Mouse (Mus musculus) stomach, embryonic 14.5 days (tissue): ENCODE data around the gene Gpm6b. TPM values are rescaled to one million over a fixed set of nuclear protein-coding genes. Genes with fewer than 3 reads are reported as not detected.

Experiments used
- ATAC-seq: fragments of 200-750 bp; cut with Nextera tagmentation; 2 replicates; pipeline ENCODE4 v1.8.0; 2017; ENCODE audit warnings: low read depth, moderate TSS enrichment; ENCODE audit not compliant: insufficient number of reproducible peaks, insufficient read depth, low FRiP score
- H3K27ac ChIP-seq: fragments of 300-500 bp; sonication (generic); 2 replicates; pipeline ENCODE4 v1.5.1; 2014; ENCODE audit warnings: mild to moderate bottlenecking, low read length, moderate library complexity, mixed read lengths
- H3K27me3 ChIP-seq: fragments of 300-500 bp; sonication (generic); 2 replicates; pipeline ENCODE4 v1.6.1; 2014; ENCODE audit warnings: low read length, control low read depth, mixed read lengths; ENCODE audit not compliant: control insufficient read depth, insufficient read depth
- H3K36me3 ChIP-seq: fragments of 300-500 bp; sonication (generic); 2 replicates; pipeline ENCODE4 v1.6.1; 2014; ENCODE audit warnings: mild to moderate bottlenecking, control low read depth, low read length, moderate library complexity, mixed read lengths; ENCODE audit not compliant: control insufficient read depth, insufficient read depth
- H3K4me1 ChIP-seq: fragments of 300-500 bp; sonication (generic); 2 replicates; pipeline ENCODE4 v1.6.1; 2014; ENCODE audit warnings: low read length, control low read depth, mixed read lengths; ENCODE audit not compliant: control insufficient read depth, insufficient read depth
- H3K4me2 ChIP-seq: fragments of 300-500 bp; sonication (generic); replicated peaks from 2 replicates; pipeline ENCODE4 v1.6.1; 2014; ENCODE audit warnings: low read depth, low read length, control low read depth
- H3K4me3 ChIP-seq: fragments of 300-500 bp; sonication (generic); 2 replicates; pipeline ENCODE4 v1.5.1; 2014; ENCODE audit warnings: low read depth, low read length, control low read depth
- H3K9ac ChIP-seq: fragments of 300-500 bp; sonication (generic); replicated peaks from 2 replicates; pipeline ENCODE4 v1.6.1; 2014; ENCODE audit warnings: low read depth, mild to moderate bottlenecking, control low read depth, low read length, moderate library complexity, mixed read lengths
- H3K9me3 ChIP-seq: fragments of 300-500 bp; sonication (generic); 2 replicates; pipeline ENCODE4 v1.6.1; 2016; ENCODE audit warnings: low read depth, low read length, control low read depth; ENCODE audit not compliant: control insufficient read depth
- WGBS: fragments of 180-500 bp; shearing (Covaris S2); extraction: QIAGEN DNeasy Blood & Tissue Kit; methylation state at CpG from one replicate; pipeline ENCODE4 v1.1.7; 2014; 5-methylcytosine and 5-hydroxymethylcytosine counted together
- polyA plus RNA-seq: library from polyadenylated mRNA; unstranded; fragments of >200 nt; fragmentation: Nextera tagmentation; extraction: Ambion mirVana; gene quantifications from 2 replicates; pipeline ENCODE4 v1.2.1, GENCODE M21; 2014

The Gpm6b gene
- polyA plus RNA-seq, 1 experiment from 2014 or later, result 47.5 TPM

GRCm38 (mm10) chrX:166378652-166379051 lies 139.9 kb downstream of the Gpm6b start:
- Histone ChIP-seq H3K27me3 (no peaks in the 10 kb centered on the region), H3K4me2 (no peak overlapping the region), H3K36me3 (no peaks in the 10 kb centered on the region), H3K4me3 (no peak overlapping the region), H3K4me1 (no peaks in the 10 kb centered on the region), H3K27ac (no peak overlapping the region), H3K9ac (no peak overlapping the region), H3K9me3 (no peaks in the 10 kb centered on the region)
- ATAC-seq, result no peak
- 76% methylated on average over 5 of the region's 5 CpGs for WGBS

- Histone ChIP-seq H3K36me3 (no peaks in the 10 kb centered on the region), H3K4me1 (no peaks in the 10 kb centered on the region), H3K9ac (no peak overlapping the region), H3K4me3 (no peak overlapping the region), H3K9me3 (no peaks in the 10 kb centered on the region), H3K4me2 (no peak overlapping the region), H3K27ac (no peak overlapping the region), H3K27me3 (no peaks in the 10 kb centered on the region)
- no peak for ATAC-seq
- WGBS, result 91% methylated on average over 2 of the region's 2 CpGs
Measured at GRCm38 (mm10) chrX:166383606-166384005, 144.9 kb downstream of the Gpm6b start.

GRCm38 (mm10) chrX:166384935-166385334 lies 146.2 kb downstream of the Gpm6b start:
- ATAC-seq, result no peak
- H3K9ac ChIP-seq, result no peak overlapping the region
- no peak overlapping the region for H3K4me2 ChIP-seq
- no peaks in the 10 kb centered on the region for H3K4me1 ChIP-seq
- no peaks in the 10 kb centered on the region for H3K9me3 ChIP-seq
- H3K36me3 ChIP-seq, result no peaks in the 10 kb centered on the region
- H3K4me3 ChIP-seq, result no peak overlapping the region
- H3K27ac ChIP-seq, result no peak overlapping the region
- 59% methylated on average over 3 of the region's 3 CpGs for WGBS
- H3K27me3 ChIP-seq, result no peaks in the 10 kb centered on the region

GRCm38 (mm10) chrX:166386656-166387055 lies 147.9 kb downstream of the Gpm6b start:
- Histone ChIP-seq H3K4me2 (no peak overlapping the region), H3K9me3 (no peaks in the 10 kb centered on the region), H3K4me1 (no peaks in the 10 kb centered on the region), H3K9ac (no peak overlapping the region), H3K27me3 (no peaks in the 10 kb centered on the region), H3K4me3 (no peak overlapping the region), H3K36me3 (no peaks in the 10 kb centered on the region), H3K27ac (no peak overlapping the region)
- no peak for ATAC-seq
- WGBS, result 88% methylated on average over 6 of the region's 6 CpGs

GRCm38 (mm10) chrX:166393753-166394152 lies 155.0 kb downstream of the Gpm6b start:
- H3K9me3 ChIP-seq, result no peaks in the 10 kb centered on the region
- no peak overlapping the region for H3K9ac ChIP-seq
- no peaks in the 10 kb centered on the region for H3K36me3 ChIP-seq
- H3K27me3 ChIP-seq, result no peaks in the 10 kb centered on the region
- 86% methylated on average over 1 of the region's 1 CpGs for WGBS
- ATAC-seq, result no peak
- H3K27ac ChIP-seq, result no peak overlapping the region
- H3K4me1 ChIP-seq, result no peaks in the 10 kb centered on the region
- H3K4me3 ChIP-seq, result no peak overlapping the region
- H3K4me2 ChIP-seq, result no peak overlapping the region

- no peaks in the 10 kb centered on the region for H3K9me3 ChIP-seq
- no peak overlapping the region for H3K4me3 ChIP-seq
- no peak overlapping the region for H3K27ac ChIP-seq
- no peaks in the 10 kb centered on the region; the same call in 1 of the 2 replicates for H3K36me3 ChIP-seq
- ATAC-seq, result no peak
- no peaks in the 10 kb centered on the region for H3K27me3 ChIP-seq
- no peak overlapping the region for H3K4me2 ChIP-seq
- no peak overlapping the region for H3K9ac ChIP-seq
- H3K4me1 ChIP-seq, result no peaks in the 10 kb centered on the region
Measured at GRCm38 (mm10) chrX:166407865-166408264, 169.2 kb downstream of the Gpm6b start.

GRCm38 (mm10) chrX:166416196-166416595 lies 177.5 kb downstream of the Gpm6b start:
- Histone ChIP-seq H3K9ac (no peak overlapping the region), H3K4me2 (no peak overlapping the region), H3K4me3 (no peak overlapping the region), H3K27ac (no peak overlapping the region), H3K27me3 (no peaks in the 10 kb centered on the region), H3K4me1 (no peaks in the 10 kb centered on the region), H3K36me3 (no peaks in the 10 kb centered on the region; the same call in 1 of the 2 replicates), H3K9me3 (no peaks in the 10 kb centered on the region)
- no peak for ATAC-seq
- WGBS, result 90% methylated on average over 5 of the region's 6 CpGs

GRCm38 (mm10) chrX:166434812-166435211 lies 196.1 kb downstream of the Gpm6b start:
- 86% methylated on average over 2 of the region's 2 CpGs for WGBS
- Histone ChIP-seq H3K9me3 (no peaks in the 10 kb centered on the region), H3K36me3 (no peaks in the 10 kb centered on the region), H3K9ac (no peak overlapping the region), H3K4me2 (no peak overlapping the region), H3K27ac (no peak overlapping the region), H3K27me3 (no peaks in the 10 kb centered on the region), H3K4me3 (no peak overlapping the region), H3K4me1 (no peaks in the 10 kb centered on the region)
- ATAC-seq, result no peak
